Mouse (Mus musculus): ENCODE data around the gene Cpvl. TPM values are rescaled to one million over a fixed set of nuclear protein-coding genes. Genes with fewer than 3 reads are reported as not detected.

Gene Cpvl
- total RNA-seq, 2 experiments from 2014 or later = not detected

DNA sequence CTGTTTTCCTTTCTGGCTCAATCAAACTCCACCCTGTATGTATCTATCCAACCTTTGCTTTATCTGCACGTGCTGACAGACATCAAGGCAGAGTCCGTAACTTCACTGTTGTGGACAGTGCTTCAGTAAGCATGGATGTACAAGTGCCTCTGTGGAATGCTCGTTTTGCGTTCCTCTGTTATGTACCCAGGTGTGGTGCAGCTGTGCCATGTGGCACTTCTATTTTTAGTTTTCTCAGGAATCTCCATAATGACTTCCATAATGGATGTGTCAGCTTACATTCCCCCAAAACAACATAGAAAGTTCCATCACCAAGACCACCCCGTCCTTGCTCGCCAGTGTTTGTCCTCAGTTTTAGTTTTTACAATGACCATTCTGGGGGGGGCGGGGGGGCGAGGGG, 76.7 kb downstream of the Cpvl start:
- intact Hi-C loops (cut with DNase I) = no loop called here

DNA sequence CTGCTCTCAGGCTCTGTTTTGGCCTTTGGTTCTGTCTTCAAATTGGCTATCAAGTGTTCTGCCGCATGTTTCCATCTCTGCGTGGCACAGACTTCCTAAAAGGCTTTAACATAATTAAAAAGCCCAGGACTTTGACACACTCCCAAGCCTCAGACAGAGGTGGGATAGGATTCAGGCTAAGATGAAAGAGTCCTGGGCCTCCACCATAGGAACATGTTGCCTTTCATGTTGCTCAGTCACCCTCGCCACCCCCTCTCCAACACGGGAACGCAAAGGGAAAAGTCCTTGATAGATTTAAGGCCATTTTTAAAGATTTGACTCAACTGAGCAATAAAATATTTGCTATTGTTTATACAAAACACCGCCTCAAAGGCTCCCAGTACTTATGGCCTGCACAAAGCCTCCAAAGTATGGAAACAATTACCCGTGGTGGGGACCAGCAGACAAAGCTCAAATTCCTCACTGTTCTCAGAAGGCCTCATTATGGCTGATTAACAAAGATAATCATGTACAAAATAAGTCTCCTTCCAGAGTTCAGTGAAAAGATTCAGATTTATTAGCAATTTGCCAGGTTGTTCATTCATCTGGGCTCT, 80.5 kb downstream of the Cpvl start:
- DNase-seq = no peak
- intact Hi-C loops (cut with DNase I) = no loop called here

More for the DNA sequence above, 76.7 kb downstream of the Cpvl start:
- no peak for DNase-seq

DNA sequence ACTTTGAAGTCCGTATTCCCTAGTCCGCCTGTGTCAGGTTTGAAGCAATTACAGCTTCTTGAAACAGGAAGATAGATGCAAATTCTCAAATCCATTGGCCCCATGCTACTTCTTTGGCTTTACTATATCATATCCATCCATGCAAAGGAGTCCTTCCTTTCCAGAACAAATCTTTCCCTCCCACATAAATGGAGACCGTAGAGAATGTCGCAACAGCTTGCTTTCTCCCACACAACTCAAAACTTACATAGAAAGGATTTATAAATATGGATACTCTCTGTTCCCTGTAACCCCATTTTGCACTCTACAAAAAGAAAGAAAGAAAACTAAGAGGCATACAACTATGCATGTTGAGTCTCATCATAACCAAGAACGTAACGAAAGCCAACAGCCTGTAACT, 81.3 kb downstream of the Cpvl start:
- no peak for DNase-seq
- intact Hi-C loops (cut with DNase I) = no loop called here

DNA sequence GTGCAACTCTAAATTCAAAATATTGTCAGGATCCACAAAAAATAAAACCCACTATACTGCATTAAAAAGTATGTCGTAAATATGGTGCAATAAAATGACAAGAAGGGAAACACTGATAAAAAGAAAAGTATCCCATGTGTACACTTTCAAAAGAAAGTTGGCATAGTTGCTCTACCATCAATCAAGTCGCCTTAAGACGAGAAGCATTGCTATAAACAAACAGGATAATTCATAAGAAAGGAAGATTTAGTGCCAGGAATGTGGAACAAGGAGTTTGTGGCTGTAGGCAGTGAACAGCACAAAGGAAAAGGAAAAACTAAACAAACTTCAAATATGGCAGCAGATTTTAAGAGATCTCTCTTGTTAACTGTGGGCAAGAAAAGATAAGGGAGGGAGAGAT, 84.7 kb downstream of the Cpvl start:
- no peak for DNase-seq
- intact Hi-C loops (cut with DNase I) = no loop called here

DNA sequence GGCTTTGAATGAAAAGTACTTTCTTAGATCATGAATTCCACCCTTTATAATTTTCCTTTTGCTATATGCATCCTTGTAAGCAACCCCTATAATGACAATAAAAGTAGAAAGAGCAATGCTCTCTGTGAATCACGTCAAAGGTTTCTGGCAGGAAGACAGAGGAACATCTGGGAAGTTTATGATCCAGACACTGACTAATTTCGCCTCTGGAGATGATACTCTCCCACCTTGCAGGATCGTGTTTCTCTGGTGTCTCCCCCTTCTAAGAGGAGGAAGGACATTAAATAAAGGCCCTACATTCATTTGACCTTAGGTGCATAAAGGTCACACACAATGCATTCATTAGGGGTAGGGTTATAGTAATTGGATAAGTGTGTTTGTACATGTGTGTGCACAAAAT, 87.4 kb downstream of the Cpvl start:
- intact Hi-C loops (cut with DNase I) = no loop called here
- no peak for DNase-seq

DNA sequence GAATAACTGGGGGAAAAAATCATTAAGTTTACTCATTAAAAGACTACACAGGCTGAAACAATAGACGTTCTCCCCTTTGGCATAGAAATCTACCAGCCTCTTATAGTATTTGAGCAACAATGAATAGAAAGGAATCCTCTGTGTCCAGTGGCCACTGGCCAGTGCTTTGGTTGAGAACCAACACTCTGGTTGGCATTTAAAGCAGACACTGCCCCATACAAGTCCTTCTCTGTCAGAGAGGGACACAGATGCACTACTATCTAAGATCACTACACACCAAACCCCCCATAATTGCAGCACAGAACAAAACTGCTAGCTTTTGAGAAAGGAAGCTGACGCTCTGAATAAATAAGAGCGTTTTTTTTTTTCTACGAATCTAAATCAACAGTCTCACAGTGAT, 93.5 kb downstream of the Cpvl start:
- intact Hi-C loops (cut with DNase I) = no loop called here
- no peak for DNase-seq

DNA sequence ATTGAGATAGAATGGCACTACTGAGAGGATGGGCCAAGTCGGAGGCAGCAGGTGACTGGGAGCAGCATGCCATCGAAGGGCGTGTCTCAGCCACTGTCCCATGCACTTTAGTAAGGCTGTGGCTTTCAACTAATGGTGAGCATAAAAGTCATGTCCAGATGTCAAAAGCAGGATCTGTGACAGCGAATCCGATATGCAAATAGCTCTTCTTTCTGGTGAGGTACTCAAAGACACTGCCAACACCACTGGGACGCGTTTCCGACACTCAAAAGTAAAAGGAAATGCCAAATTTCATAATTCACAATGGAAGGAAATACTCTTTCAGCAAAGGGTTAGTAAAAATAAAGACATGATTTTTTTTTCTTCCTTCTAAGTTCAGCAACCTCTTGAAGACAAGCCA, 94.0 kb downstream of the Cpvl start:
- intact Hi-C loops (cut with DNase I) = no loop called here
- no peak for DNase-seq

DNA sequence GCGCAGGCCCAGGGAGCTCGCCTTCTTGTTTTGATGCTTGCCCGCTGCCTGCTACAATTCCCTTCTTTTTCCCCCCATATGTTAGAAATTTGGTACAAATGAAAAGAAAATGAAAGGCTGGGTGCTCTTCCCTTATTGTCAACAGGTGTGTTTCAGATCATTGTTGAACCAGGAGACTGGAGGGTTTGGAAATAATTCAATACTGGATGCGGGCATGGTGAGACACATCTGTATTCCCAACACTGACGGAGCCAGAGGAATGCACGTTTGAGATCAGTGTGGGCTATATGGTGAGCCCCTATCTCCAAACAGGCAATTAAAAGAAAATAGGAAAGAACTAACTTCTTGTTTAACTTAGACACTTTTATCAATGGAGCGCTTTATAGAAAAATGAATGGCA, 95.1 kb downstream of the Cpvl start:
- intact Hi-C loops (cut with DNase I) = no loop called here
- no peak for DNase-seq

DNA sequence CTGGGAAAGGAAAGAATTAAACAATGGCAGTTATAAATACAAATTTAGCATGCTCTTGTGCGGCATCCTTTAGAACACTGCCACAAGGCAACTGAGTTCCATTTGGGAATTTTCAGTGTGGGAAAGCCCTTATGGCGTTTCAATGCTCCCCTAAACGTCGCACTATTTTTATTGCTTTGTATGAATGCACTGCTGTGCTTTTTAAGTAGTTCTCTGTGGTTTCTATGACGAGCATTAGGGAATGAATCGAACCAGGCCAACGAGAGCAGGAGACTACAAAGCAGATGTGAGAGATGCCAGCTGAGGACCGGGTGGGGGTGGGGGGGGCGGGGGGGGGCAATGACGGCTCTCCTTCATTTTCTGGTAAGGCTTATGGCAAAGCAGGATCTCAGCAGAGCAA, 96.8 kb downstream of the Cpvl start:
- DNase-seq = no peak
- intact Hi-C loops (cut with DNase I) = no loop called here

DNA sequence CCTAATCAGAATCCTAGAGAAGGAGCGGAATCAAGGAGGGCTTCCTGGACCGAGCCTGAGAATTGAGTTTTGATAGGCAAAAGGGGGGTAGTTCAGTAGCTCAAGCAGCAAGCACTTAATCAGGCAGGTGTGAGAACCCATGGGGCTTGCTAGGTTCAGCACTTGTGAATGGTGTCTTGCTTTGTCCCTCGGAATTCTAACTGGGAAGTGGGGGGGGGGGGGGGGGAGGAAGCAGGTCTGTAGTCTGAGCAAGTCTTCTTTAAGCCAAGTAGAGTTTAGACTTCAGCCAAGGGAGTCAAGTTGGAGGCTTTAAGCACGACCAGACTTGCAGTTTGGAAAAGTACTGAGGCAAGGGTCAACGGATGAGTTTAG, 97.2 kb downstream of the Cpvl start:
- intact Hi-C loops (cut with DNase I) = no loop called here
- DNase-seq = no peak

DNA sequence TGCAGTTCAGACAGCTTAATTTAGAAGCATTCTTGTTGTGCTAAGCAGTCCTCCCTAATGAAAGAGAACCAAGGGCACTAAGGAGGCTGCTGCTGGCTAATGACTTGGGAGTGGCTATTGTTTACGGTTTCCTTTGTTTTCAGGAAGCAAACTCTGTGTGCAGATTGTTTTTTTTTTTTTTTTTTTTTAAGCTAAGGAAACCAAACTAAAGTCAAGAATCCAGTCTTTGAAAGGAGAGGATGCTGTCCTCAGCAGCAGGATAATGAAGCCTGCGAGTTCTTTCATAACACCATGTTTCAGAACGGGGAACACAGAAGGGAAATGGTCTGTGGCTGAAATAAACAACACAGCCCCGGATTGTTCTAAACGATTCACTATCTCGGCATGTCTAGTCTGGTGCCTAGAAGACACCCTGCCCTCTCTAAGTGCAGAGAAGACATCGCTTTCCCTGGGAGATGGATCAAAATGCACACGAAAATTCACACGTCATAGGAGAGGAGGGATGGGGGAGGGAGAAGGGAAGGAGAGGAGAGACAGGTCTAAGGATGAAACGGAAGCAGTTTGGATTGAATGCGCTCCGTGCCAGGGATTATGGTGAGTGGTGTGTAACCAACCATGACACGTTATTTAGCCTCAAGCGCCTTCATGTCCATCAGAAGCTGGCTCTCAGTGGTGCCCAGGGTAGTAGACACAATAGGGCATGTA, 97.8 kb downstream of the Cpvl start:
- intact Hi-C loops (cut with DNase I) = no loop called here
- DNase-seq = no peak

DNA sequence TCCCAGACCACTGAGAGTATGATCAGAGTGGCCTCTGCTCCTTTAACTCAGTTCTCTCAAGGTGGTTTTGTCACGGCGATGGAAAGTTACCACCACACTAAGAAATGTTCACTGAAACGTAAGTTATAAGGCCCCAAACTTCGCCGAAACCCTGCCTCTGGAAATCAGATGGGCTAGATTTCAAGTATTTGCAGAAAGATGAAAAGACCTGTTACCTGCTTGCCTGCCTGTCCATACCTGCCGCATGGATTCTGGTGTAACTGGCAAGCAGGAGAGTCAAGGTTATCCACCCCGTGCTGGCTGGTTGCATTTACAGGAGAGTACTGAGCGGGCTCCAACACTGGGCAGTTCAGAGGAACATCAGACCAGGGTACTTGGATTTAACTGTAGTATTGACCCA, 98.9 kb downstream of the Cpvl start:
- intact Hi-C loops (cut with DNase I) = no loop called here

DNA sequence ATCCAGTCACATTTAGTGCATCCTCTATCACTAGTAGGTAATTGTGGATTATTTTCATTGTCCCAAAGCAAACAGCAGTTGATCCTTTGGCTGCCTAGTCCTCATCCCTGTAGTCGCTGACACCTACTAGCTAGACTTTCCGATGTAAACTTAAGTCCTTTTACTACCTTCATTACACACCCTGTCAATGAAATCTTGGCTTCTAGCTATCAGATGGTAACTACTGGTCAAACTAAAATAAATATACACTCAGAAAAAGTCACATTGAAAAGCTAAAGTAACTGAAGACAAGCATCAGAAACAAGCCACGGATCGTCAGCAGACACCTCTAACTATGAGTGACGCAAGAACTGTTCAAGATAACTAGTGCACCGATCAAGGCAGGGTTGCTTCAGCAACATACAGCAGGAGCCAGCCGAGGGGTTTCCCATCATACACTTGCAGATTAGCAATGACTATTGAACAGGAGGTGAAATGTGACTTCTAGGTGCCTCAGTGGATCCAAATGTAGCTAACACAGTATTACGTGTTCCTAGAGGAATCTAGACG, 103.5 kb downstream of the Cpvl start:
- DNase-seq = no peak
- intact Hi-C loops (cut with DNase I) = loop anchor here (5.0 kb wide), 2 partner anchors 78 to 82 kb away; no protein-coding TSS in a partner anchor

More for the DNA sequence above, 98.9 kb downstream of the Cpvl start:
- DNase-seq = no peak

DNA sequence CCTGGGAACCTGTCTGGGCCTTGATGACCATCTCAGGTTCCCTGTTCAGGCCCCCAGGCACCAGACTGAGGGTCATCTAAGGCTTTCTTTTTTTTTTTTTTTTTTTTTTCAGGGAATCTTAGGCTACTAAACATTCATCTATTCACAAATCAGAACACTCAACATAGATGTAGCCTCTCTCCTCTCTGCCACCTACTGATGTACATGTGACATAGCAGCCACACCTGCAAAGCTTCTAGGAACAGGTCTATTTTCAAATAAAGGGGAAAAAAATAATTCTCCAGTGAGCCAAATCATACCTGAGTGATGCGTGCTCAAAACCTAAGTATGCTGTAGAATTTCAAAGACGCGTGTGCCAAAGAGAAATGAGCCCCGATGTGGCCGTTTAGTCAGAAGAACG, 106.6 kb downstream of the Cpvl start:
- intact Hi-C loops (cut with DNase I) = loop anchor here (2.0 to 5.0 kb wide), 3 partner anchors 53 to 85 kb away; no protein-coding TSS in a partner anchor
- no peak for DNase-seq

DNA sequence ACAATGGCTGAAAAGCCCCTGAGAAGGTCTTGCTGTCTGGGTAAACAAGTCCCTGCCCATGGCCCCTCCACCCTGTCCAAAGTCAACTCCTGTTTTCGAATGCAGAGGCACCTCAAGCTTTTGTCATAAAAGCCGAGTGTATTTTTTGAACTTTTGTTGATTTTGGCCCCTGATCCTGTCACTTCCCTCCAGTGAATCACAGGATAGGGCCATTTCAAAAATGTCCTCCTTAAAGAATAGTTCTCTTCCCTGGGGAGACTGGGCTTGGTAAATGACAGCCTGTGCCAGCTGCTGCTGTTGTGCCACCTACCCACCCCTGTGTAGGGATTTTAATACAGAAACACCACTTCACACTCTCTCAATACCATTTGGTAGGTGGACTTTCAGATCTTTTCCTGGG, 115.5 kb downstream of the Cpvl start:
- no peak for DNase-seq
- intact Hi-C loops (cut with DNase I) = no loop called here

DNA sequence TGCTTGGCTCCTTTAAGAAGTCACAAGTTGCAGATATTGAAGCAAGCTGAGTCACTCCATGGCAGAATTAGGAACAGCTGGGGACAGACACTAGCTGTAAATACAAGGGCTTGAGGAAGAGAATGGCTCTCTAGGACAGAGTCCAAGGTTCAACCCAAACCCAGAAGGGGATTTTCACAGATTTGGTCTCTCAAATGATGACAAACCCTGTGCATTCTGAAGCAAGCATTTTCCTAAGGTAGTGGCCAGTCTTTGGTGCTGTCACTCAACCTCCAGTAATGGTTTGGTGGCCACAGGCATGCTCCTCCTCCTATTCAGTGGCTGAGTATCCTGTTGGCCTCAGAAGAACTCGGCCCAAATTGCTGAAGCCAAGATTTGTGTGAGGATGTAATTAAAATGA, 119.4 kb downstream of the Cpvl start:
- DNase-seq = peak; percentile 16 to 30
- intact Hi-C loops (cut with DNase I) = no loop called here

DNA sequence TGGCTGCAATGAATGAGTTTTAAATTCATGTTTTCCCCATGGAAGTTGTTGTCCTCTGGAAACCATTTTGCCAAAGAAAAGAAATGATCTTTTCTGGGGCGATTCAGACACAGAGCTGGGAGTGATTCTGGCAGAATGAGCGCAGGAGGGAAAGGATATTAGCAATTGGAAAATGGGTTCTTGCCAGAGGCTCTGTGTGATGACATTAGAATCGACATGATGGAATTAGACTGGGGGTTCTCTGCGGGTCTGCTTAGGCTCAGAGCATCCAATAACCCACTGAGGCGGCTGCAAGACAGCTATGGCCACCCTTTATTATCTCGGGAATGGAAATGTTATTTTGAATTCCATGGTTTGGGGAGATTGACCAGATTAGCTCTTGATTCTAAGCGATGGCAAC, 120.6 kb downstream of the Cpvl start:
- DNase-seq = no peak
- intact Hi-C loops (cut with DNase I) = no loop called here

DNA sequence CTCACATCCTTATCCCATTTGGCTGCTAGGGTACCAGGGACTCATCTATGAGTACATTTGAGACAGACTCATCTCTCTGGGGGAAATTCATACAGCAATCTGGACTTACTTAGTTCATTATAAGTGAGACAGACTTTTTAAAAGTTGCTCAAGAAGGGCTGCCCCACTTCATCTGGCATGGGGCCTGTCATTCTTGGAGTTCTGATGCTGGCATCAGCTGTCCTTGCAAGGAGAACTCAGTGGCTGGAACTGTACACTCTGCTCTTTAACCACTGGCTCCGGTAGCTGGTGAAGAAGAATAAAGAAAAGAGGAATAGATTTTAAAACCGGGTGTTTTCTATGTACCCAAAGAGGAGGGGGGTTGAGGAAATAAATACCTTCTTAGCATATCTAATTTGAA, 121.7 kb downstream of the Cpvl start:
- intact Hi-C loops (cut with DNase I) = no loop called here

DNA sequence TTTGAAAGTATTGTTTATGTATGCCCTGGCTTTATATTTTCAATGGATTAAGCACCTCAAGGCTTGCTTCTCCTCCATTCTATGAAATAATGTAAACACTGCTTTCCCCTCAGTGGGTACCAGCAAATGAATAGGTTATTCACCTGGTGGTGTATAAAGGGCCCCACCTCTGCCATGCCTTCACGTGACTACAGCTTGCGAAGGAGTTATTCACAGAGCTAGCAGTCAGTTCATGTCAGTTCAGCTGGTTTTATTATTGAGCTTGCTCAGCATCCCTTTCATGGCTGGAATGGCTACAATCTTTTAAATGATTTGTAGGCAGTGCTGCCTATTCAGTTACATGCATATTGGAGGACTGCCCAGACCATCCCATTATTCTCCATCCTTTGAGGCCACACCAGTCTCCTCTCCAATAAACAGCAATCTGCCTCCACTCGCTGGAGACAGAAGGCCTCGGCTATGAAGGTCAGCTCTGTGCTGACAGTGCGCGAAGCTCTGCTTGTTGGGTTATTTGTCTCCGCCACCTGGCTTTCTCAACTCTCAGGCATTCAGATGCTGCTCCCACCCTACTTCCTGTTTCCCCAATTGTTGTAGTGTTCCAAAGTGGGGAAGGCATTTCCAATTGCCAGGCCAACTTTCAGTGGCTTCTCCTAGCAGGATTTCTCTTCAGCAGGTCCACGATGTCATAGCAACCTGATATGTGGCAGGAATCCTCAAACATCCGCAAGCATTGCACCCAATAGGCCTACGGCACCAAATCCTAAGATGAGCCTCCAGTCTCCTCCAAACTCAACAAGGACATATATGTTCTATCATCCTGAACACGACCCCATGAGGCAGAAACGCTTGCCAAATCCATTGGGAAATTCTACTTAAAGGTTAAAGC, 123.3 kb downstream of the Cpvl start:
- intact Hi-C loops (cut with DNase I) = no loop called here
- DNase-seq = no peak

More for the DNA sequence above, 121.7 kb downstream of the Cpvl start:
- DNase-seq = peak in 1 of 2 experiments; percentile 18

DNA sequence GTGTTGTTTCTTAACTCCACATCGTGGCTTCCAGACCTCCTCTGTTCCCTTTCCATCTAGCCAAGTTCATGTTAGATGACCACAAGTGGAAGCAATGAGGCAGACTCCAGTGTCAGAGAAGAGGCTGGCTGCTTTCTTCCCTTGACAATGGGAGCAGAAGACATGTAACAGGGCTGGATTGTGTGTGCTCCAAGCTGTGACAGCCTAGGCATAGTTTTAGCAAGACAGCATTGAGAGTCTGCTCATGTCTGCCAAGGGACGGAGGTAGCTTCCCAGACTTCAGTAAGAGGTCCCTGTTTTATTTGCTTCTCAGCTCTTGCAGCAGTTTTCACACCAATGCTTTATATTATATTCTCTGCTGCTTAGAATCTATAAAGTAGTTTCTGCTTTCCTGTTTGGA, 124.2 kb downstream of the Cpvl start:
- intact Hi-C loops (cut with DNase I) = no loop called here
- DNase-seq = no peak

DNA sequence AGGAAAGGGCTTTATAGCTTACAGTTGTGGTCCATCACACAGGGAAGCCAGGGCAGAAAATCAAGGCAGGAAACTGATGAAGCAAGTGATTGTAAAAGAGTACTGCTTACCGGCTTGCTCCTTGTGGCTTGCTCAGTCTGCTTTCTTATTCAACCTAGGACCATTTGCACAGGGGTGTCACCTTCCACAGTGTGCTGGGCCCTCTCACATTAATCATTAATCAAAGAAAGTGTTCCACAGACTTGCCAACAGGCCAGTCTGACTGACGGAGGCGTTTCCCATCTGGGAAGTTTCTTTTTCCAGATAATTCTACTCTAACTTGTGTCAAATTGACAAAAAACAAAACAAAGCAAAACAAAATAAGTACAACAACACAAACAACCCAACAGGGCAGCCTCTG, 124.9 kb downstream of the Cpvl start:
- intact Hi-C loops (cut with DNase I) = no loop called here

More for the DNA sequence above, 124.9 kb downstream of the Cpvl start:
- DNase-seq = no peak
